Mouse (Mus musculus) kidney, postnatal 0 days (tissue): ENCODE measurements at regions not wholly inside any gene's neighbourhood (a gene's known extent, or its start where the extent isn't known, plus 50 kb on each side); places are given as distances from the start of the nearest gene placed in this dataset.

Experiments used
- ATAC-seq: fragments of 200-750 bp; cut with Nextera tagmentation; replicated peaks from 2 replicates; pipeline ENCODE4 v1.8.0; 2017; ENCODE audit warnings: low read depth, moderate number of reproducible peaks, moderate TSS enrichment, moderate library complexity; ENCODE audit not compliant: low FRiP score
- DNase-seq: peaks from one replicate; pipeline ENCODE4 v3.0.0-alpha.2; 2016; ENCODE audit warnings: low spot score
- H3K27ac ChIP-seq: fragments of 300-500 bp; sonication (generic); 2 replicates; pipeline ENCODE4 v1.5.1; 2014; ENCODE audit warnings: mild to moderate bottlenecking
- H3K27me3 ChIP-seq: fragments of 300-500 bp; sonication (generic); 2 replicates; pipeline ENCODE4 v1.6.1; 2014; ENCODE audit warnings: low read length, mixed read lengths; ENCODE audit not compliant: insufficient read depth
- H3K36me3 ChIP-seq: fragments of 300-500 bp; sonication (generic); 2 replicates; pipeline ENCODE4 v1.6.1; 2014; ENCODE audit warnings: low read length, mixed read lengths; ENCODE audit not compliant: insufficient read depth
- H3K4me1 ChIP-seq: fragments of 300-500 bp; sonication (generic); replicated peaks from 2 replicates; pipeline ENCODE4 v1.6.1; 2014; ENCODE audit warnings: antibody characterized with exemption, low read length, mixed read lengths; ENCODE audit not compliant: insufficient read depth
- H3K4me2 ChIP-seq: fragments of 300-500 bp; sonication (generic); 2 replicates; pipeline ENCODE4 v1.6.1; 2014; ENCODE audit warnings: mild to moderate bottlenecking, low read length, moderate library complexity, mixed read lengths
- H3K4me3 ChIP-seq: fragments of 300-500 bp; sonication (generic); replicated peaks from 2 replicates; pipeline ENCODE4 v1.5.1; 2014; ENCODE audit warnings: low read depth, low read length
- H3K9ac ChIP-seq: fragments of 300-500 bp; sonication (generic); 2 replicates; pipeline ENCODE4 v1.6.1; 2014; ENCODE audit warnings: low read depth, low read length
- H3K9me3 ChIP-seq: fragments of 300-500 bp; sonication (generic); replicated peaks from 2 replicates; pipeline ENCODE4 v1.6.1; 2016; ENCODE audit warnings: low read length, inconsistent platforms, mixed read lengths
- CTCF ChIP-seq: IDR thresholded peaks from 2 replicates; pipeline ENCODE4 v1.5.1; 2016; ENCODE audit warnings: antibody characterized with exemption, low read depth, mild to moderate bottlenecking, moderate library complexity
- WGBS: fragments of 180-500 bp; shearing (Covaris S2); extraction: QIAGEN DNeasy Blood & Tissue Kit; methylation state at CpG from one replicate; pipeline ENCODE4 v1.1.7; 2014; 5-methylcytosine and 5-hydroxymethylcytosine counted together

- no peak for ATAC-seq
- 92% methylated on average over 5 of the region's 5 CpGs for WGBS
- DNase-seq: no peak
- no peak overlapping the region for H3K27ac ChIP-seq
- H3K4me2 ChIP-seq: no peak overlapping the region
- H3K9me3 ChIP-seq: no peaks in the 10 kb centered on the region
- no peaks in the 10 kb centered on the region for H3K27me3 ChIP-seq
- no peak overlapping the region for H3K4me3 ChIP-seq
- no peak overlapping the region for H3K9ac ChIP-seq
- H3K4me1 ChIP-seq: no peaks in the 10 kb centered on the region
- no peaks in the 10 kb centered on the region for H3K36me3 ChIP-seq
- TF ChIP-seq CTCF: no peak
Measured at GRCm38 (mm10) chr8:49946919-49947612, 1103.3 kb upstream of the Tenm3 start.

GRCm38 (mm10) chr8:49932124-49932523 is 1088.4 kb upstream of the Tenm3 start:
- Histone ChIP-seq H3K9me3 (no peaks in the 10 kb centered on the region), H3K9ac (no peak overlapping the region), H3K27ac (no peak overlapping the region), H3K4me1 (no peaks in the 10 kb centered on the region), H3K4me2 (no peak overlapping the region), H3K4me3 (no peak overlapping the region), H3K36me3 (no peaks in the 10 kb centered on the region), H3K27me3 (no peaks in the 10 kb centered on the region)
- DNase-seq: no peak
- TF ChIP-seq CTCF: no peak
- WGBS: 76% methylated on average over 6 of the region's 6 CpGs
- no peak for ATAC-seq

- no peak for TF ChIP-seq CTCF
- no peaks in the 10 kb centered on the region for H3K9me3 ChIP-seq
- no peak overlapping the region for H3K27ac ChIP-seq
- H3K4me3 ChIP-seq: no peak overlapping the region
- no peak overlapping the region for H3K9ac ChIP-seq
- no peaks in the 10 kb centered on the region for H3K36me3 ChIP-seq
- no peaks in the 10 kb centered on the region for H3K4me1 ChIP-seq
- WGBS: 34% methylated on average over 9 of the region's 9 CpGs
- DNase-seq (no peak), ATAC-seq (no peak)
- no peak overlapping the region for H3K4me2 ChIP-seq
- H3K27me3 ChIP-seq: no peaks in the 10 kb centered on the region
Measured at GRCm38 (mm10) chr8:49926402-49927172, 1082.8 kb upstream of the Tenm3 start.

GRCm38 (mm10) chr8:49905099-49905498 is 1061.3 kb upstream of the Tenm3 start:
- H3K36me3 ChIP-seq: no peaks in the 10 kb centered on the region
- no peak overlapping the region for H3K27ac ChIP-seq
- H3K4me1 ChIP-seq: no peaks in the 10 kb centered on the region
- H3K4me3 ChIP-seq: no peak overlapping the region
- no peak for ATAC-seq
- H3K4me2 ChIP-seq: no peak overlapping the region
- TF ChIP-seq CTCF: no peak
- DNase-seq: no peak
- H3K9ac ChIP-seq: no peak overlapping the region
- no peaks in the 10 kb centered on the region for H3K9me3 ChIP-seq
- H3K27me3 ChIP-seq: no peaks in the 10 kb centered on the region

GRCm38 (mm10) chr8:49902032-49902431 is 1058.3 kb upstream of the Tenm3 start:
- no peaks in the 10 kb centered on the region for H3K9me3 ChIP-seq
- H3K36me3 ChIP-seq: no peaks in the 10 kb centered on the region
- ATAC-seq: peak; percentile 57; the same call in 1 of the 2 replicates
- peak overlapping the region; percentile 38 for H3K4me2 ChIP-seq
- H3K27ac ChIP-seq: no peak overlapping the region
- H3K9ac ChIP-seq: no peak overlapping the region
- 11% methylated on average over 6 of the region's 6 CpGs for WGBS
- DNase-seq: no peak
- no peak for TF ChIP-seq CTCF
- no peaks in the 10 kb centered on the region for H3K27me3 ChIP-seq
- no peak overlapping the region for H3K4me3 ChIP-seq
- H3K4me1 ChIP-seq: no peaks in the 10 kb centered on the region

- H3K27ac ChIP-seq: no peak overlapping the region
- WGBS: 11% methylated on average over 9 of the region's 9 CpGs
- no peak; the same call in 1 of the 2 replicates for ATAC-seq
Measured at GRCm38 (mm10) chr8:49901601-49902000, 1057.8 kb upstream of the Tenm3 start.

More at GRCm38 (mm10) chr8:49901601-49902000, 1057.8 kb upstream of the Tenm3 start:
- DNase-seq: peak; percentile 52
- Histone ChIP-seq H3K9ac (no peak overlapping the region), H3K36me3 (no peaks in the 10 kb centered on the region), H3K4me1 (no peaks in the 10 kb centered on the region), H3K27me3 (no peaks in the 10 kb centered on the region), H3K4me3 (no peak overlapping the region), H3K9me3 (no peaks in the 10 kb centered on the region), H3K4me2 (peak overlapping the region; percentile 38)
- no peak for TF ChIP-seq CTCF
